Mouse (Mus musculus) E14TG2a.4 (cell line): ENCODE data around the gene Rapgef4.

Experiments used
- CTCF ChIP-seq: conservative IDR thresholded peaks from 2 replicates; pipeline ENCODE4 v1.5.1; 2014; ENCODE audit warnings: low read length
- NANOG ChIP-seq: IDR thresholded peaks from 2 replicates; pipeline ENCODE4 v1.6.1; 2014; ENCODE audit warnings: borderline replicate concordance, low read length, mixed read lengths

DNA sequence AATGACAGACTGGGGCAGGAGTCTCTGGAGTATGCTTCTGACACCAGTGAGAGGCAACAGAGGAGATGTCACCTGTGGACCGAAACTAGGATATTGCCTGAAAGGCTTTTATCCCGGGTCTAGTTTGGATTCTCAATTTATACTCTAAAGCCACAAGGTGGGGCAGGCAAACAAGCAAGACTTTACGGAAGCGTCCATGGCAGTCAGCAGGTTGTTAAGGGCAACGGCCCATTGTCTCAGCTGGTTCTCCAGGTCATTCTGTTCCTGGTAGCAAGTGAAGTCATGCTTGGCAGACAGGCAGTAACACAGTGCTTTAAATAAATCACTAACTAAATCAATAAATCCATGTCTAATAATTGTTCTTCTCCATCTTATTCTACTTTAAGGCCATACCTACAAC lies 24.6 kb upstream of the Rapgef4 start:
- no peak for TF ChIP-seq CTCF
- TF ChIP-seq NANOG, result no peak
